Mouse (Mus musculus) ES-E14 (cell line): ENCODE measurements around the gene Inpp5b. TPM values are rescaled to one million over a fixed set of nuclear protein-coding genes. Genes with fewer than 3 reads are reported as not detected.
A peak's percentile ranks its signal among the peaks of the same experiment; 100 is the strongest.

Experiments
- DNase-seq: peaks from one replicate; pipeline ENCODE4 v3.0.0-alpha.2; 2013; ENCODE audit warnings: low read depth, low spot score
- H3K27ac ChIP-seq: 2 replicates; pipeline ENCODE4 v1.5.1; 2012; ENCODE audit warnings: low read depth, mild to moderate bottlenecking, low read length, moderate library complexity, mixed read lengths; ENCODE audit not compliant: poor library complexity, insufficient read depth, severe bottlenecking
- H3K36me3 ChIP-seq: 2 replicates; pipeline ENCODE4 v1.6.1; 2012; ENCODE audit warnings: mild to moderate bottlenecking, low read length, moderate library complexity, mixed read lengths; ENCODE audit not compliant: control insufficient read depth, poor library complexity, insufficient read depth, severe bottlenecking
- H3K4me1 ChIP-seq, 2 experiments: fragments of 150-350 bp in 1 of 2; sonication (generic) in 1 of 2; 2 replicates each; pipeline ENCODE4 v1.6.1; 2012; ENCODE audit warnings: low read length in 2 of 2, mild to moderate bottlenecking in 1 of 2, mixed read lengths in 1 of 2; ENCODE audit not compliant: control insufficient read depth in 2 of 2, insufficient read depth in 2 of 2, poor library complexity in 1 of 2
- H3K4me3 ChIP-seq, 2 experiments: fragments of 150-350 bp in 1 of 2; sonication (generic) in 1 of 2; 2 replicates each; pipeline ENCODE4 v1.5.1; 2012; ENCODE audit warnings: low read length in 2 of 2, low read depth in 1 of 2, mild to moderate bottlenecking in 1 of 2, mixed read lengths in 1 of 2; ENCODE audit not compliant: insufficient read depth in 1 of 2, poor library complexity in 1 of 2, severe bottlenecking in 1 of 2
- H3K9ac ChIP-seq: 2 replicates; pipeline ENCODE4 v1.6.1; 2012; ENCODE audit warnings: low read depth, mild to moderate bottlenecking, low read length, mixed read lengths; ENCODE audit not compliant: poor library complexity, insufficient read depth, severe bottlenecking
- H3K9me3 ChIP-seq: fragments of 150-350 bp; sonication (generic); 2 replicates; pipeline ENCODE4 v1.6.1; 2012; ENCODE audit warnings: low read depth, mild to moderate bottlenecking, low read length; ENCODE audit not compliant: control insufficient read depth, insufficient read depth
- CHD2 ChIP-seq: IDR thresholded peaks from 2 replicates; pipeline ENCODE4 v1.6.1; 2014; ENCODE audit warnings: mild to moderate bottlenecking, low read depth, low read length, inconsistent platforms
- HCFC1 ChIP-seq: IDR thresholded peaks from 2 replicates; pipeline ENCODE4 v1.6.1; 2012; ENCODE audit warnings: low read length, inconsistent platforms, borderline replicate concordance; ENCODE audit not compliant: insufficient read depth
- MAFK ChIP-seq: IDR thresholded peaks from 2 replicates; pipeline ENCODE4 v1.6.1; 2014; ENCODE audit warnings: mild to moderate bottlenecking, low read depth, low read length, inconsistent platforms; ENCODE audit not compliant: insufficient read depth
- ZC3H11A ChIP-seq: IDR thresholded peaks from 2 replicates; pipeline ENCODE4 v1.6.1; 2012; ENCODE audit warnings: low read depth, mild to moderate bottlenecking, inconsistent platforms, low read length, borderline replicate concordance
- ZNF384 ChIP-seq: IDR thresholded peaks from 2 replicates; pipeline ENCODE4 v1.6.1; 2012; ENCODE audit warnings: low read depth, low read length, inconsistent platforms
- in situ Hi-C, 2 experiments: fragments of 600-800 bp; cut with MboI; formaldehyde crosslinking; loops; one replicate each; pipeline ENCODE4 v1.15.1; 2025; ENCODE audit warnings: low sequenced_read_pairs in 2 of 2, inconsistent platforms in 1 of 2; ENCODE audit not compliant: unreplicated experiment in 2 of 2
- total RNA-seq: library from RNA; depleted of rRNA; stranded (reverse); fragments of 300-350 nt; gene quantifications from 2 replicates; pipeline ENCODE4 v1.2.3, GENCODE M21; 2012

Inpp5b gene
- total RNA-seq, 1 experiment = 14.0 TPM

DNA sequence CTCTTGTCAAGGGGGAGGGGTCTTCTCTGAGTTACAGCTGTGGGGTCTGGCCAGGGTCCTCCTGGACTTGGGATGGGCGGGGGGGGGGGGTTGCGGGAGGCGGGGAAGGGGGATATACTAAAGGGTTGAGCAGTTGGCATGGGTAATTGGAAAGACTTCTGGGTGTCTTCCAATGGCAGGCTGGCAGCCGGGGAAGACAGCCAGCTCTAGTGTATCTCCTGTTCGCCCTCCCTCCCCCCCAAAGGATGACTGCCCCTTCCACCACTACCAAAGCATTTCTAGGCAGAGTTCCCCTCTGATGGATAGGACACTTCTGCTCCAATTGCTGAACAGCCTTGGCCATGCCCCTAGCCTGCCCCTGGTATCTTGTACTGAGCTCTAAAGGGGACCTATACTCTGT is 39.7 kb upstream of the Inpp5b start:
- peaks cover 6 to 35% of the 10 kb centered on the region in 2 experiments for H3K4me1 ChIP-seq
- TF ChIP-seq ZNF384 (no peak), HCFC1 (no peak), ZC3H11A (no peak), MAFK (no peak)

GRCm38 (mm10) chr4:124703406-124703805 is 38.2 kb upstream of the Inpp5b start:
- TF ChIP-seq ZC3H11A = no peak
- no peak for TF ChIP-seq HCFC1
- no peak for TF ChIP-seq ZNF384
- TF ChIP-seq CHD2 = no peak
- TF ChIP-seq MAFK = no peak
- in situ Hi-C loops = no loop called here
- no peak for DNase-seq
- Histone ChIP-seq H3K27ac (no peak overlapping the region), H3K9ac (no peak overlapping the region), H3K36me3 (peaks cover 4% of the 10 kb centered on the region; the same call in 1 of the 2 replicates), H3K4me3 (no peak overlapping the region), H3K9me3 (no peaks in the 10 kb centered on the region), H3K4me1 (peaks cover 6 to 43% of the 10 kb centered on the region in 2 experiments)

More for the DNA sequence above, 39.7 kb upstream of the Inpp5b start:
- Histone ChIP-seq H3K4me3 (peak overlapping the region in 1 of 2 experiments; percentile 83; a peak in 1 of 4 replicates), H3K9me3 (no peaks in the 10 kb centered on the region), H3K27ac (no peak overlapping the region), H3K9ac (no peak overlapping the region), H3K36me3 (peaks cover 4% of the 10 kb centered on the region; the same call in 1 of the 2 replicates)
- in situ Hi-C loops = no loop called here
- no peak for DNase-seq

- Histone ChIP-seq H3K9ac (no peak overlapping the region), H3K4me3 (no peak overlapping the region)
Observed at GRCm38 (mm10) chr4:124703881-124704796, 37.5 kb upstream of the Inpp5b start.

GRCm38 (mm10) chr4:124704797-124705474 is 36.7 kb upstream of the Inpp5b start:
- Histone ChIP-seq H3K9me3 (no peaks in the 10 kb centered on the region), H3K4me3 (no peak overlapping the region), H3K4me1 (peaks cover 3 to 45% of the 10 kb centered on the region in 2 experiments), H3K36me3 (peaks cover 4% of the 10 kb centered on the region; the same call in 1 of the 2 replicates), H3K27ac (no peak overlapping the region), H3K9ac (no peak overlapping the region)
- in situ Hi-C loops = no loop called here
- TF ChIP-seq HCFC1 (no peak), MAFK (no peak), ZNF384 (no peak), ZC3H11A (no peak), CHD2 (no peak)
- no peak for DNase-seq

More at GRCm38 (mm10) chr4:124703881-124704796, 37.5 kb upstream of the Inpp5b start:
- no peak for TF ChIP-seq ZC3H11A
- no peak for TF ChIP-seq CHD2
- TF ChIP-seq HCFC1 = no peak
- no peak for TF ChIP-seq MAFK
- TF ChIP-seq ZNF384 = no peak
- no peaks in the 10 kb centered on the region for H3K9me3 ChIP-seq
- no peak overlapping the region for H3K27ac ChIP-seq
- H3K4me1 ChIP-seq = peaks cover 6 to 44% of the 10 kb centered on the region in 2 experiments
- DNase-seq = no peak
- in situ Hi-C loops = no loop called here
- peaks cover 4% of the 10 kb centered on the region; the same call in 1 of the 2 replicates for H3K36me3 ChIP-seq
